Mouse (Mus musculus): ENCODE measurements around the gene Slc35e3.
"Not testable (repeated sequence)": the region's sequence is repeated elsewhere in the genome, so short reads cannot be mapped to it uniquely, and the experiment has no call there.

The Slc35e3 gene

DNA sequence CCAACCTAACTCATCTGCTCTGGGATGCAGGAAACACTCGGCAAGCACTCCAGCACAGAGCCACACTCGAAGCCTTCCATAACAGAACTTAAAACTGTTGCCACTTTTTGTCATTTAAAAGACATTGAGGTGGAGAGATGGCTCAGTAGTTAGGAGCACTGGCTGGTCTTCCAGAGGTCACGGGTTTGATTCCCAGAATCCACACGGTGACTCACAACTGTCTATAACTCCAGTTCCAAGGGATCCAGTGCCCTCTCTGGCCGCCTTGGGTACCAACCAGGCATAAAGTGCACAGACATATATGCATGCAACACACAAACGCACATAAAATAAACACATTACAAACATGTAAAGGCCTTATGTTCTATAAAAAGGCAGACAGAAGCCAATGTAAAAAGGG, 15.4 kb upstream of the Slc35e3 start:
- no peak for DNase-seq

DNA sequence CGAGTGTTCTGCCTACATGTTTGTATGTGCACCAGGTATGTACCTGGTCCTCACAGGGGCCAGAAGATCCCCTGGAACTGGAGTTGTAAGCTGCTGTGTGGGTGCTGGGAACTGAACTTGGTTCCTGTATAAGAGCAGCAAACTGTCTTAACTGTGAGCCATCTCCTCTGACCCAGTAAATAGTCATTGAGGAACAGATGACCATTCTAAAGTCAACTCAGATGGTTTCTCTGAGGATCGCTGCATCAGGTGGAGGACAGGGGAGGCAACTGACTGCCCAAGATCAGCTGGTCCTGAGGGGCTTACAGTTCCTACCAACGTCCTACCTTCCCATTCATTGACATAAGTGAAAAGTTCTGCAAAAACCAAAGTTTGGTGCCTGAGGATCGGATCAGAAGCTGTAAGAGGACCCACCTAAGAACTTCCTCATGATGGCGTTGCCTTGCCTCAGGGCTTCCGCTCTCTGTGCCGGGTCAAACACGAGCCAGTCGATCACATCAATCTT, 14.7 kb upstream of the Slc35e3 start:
- no peak for DNase-seq

DNA sequence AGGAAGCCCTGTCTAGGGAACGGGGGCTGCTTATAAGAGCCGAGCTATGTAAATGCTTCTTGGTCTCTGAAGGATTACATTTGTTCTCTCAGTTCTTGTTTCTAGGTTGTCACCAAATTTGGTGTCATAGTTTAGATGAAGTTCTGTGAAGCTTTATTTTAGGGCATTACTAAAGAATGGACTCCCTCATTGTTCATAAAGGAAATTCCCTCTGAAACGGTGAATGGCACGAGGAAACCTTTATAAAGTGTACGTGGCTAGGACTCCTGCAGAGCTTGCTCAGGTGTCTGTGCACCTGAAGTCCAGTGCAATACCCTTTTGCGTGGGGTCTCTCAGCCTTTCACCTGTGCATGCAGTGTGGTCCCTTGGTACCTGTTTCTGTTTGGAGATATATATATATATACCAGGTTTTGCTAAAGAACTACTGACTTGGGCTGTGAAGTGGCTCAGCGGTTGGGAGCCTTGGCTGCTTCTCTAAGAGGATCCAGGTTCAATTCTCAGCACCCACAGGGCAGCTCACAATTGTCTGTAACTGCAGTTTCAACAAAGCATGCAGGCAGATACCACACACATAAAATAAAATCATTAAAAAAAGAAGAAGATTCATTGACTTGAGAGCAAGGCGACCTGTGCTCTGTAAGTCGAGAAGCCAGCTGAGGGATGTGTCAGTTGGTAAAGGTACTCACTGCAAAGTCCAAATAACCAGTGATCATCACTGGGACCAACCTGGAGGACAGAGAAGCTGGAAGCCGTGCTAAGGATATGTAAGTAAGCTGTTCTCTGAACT, 13.9 kb upstream of the Slc35e3 start:
- no peak for DNase-seq

DNA sequence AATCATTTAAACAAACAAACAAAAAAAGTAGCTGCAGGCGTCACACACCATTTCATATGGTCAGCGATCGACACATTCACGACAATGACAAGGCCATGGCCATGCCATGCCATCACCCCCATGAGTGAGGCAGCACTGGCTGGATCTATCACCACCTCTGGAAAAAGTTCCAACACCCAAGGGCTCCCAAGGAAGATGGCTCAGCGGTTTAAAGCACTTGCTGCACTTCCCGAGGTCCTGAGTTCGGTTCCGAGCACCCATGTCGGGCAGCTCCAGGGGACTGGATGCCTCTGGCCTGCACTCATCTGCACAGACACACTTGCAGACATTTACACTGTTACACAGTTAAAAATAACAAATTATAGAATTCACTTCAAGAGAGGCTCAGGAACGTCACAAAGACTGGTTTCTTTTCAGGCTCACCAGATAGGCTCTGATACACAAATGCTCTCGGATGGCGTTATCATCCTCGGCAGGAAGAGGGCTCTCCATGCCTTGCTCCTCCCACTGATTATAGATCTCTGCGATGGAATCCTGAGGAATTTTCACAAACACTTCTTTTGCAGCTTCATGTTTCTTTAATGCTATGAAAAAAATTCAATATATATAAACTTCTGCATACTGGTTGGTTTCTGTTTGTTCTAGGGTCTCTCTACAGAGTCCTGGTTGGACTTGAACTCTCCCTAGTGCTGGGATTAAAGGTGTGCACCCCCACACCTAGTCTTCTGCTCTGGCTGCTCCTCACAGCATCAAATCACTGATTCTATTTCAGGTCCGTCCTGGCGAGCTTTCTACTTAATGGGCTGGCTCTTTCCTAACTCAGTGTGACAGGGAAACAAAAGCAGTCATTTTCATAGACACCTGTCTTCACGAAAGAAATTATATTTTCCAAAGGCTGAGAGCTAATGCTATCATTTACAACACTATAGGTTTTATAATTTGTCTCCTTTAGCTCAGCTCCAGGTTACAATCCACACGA, 12.9 kb upstream of the Slc35e3 start:
- DNase-seq = no peak

DNA sequence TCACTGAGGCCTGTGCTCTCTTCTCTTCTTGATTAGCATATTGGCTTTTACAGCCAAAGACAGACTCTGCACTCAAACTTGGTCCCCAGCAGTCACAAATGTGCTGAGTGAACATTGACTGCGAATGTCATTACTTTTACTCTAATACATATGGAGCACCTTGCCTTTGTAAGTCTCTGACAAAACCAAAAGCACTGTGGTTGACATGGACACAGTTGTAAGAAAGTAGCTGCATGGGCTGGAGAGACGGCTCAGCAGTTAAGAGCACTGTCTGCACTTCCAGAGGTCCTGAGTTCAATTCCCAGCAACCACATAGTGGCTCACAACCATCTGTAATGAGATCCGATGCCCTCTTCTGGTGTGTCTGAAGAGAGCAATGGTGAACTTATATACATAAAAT, 12.2 kb upstream of the Slc35e3 start:
- DNase-seq = not testable (repeated sequence)

DNA sequence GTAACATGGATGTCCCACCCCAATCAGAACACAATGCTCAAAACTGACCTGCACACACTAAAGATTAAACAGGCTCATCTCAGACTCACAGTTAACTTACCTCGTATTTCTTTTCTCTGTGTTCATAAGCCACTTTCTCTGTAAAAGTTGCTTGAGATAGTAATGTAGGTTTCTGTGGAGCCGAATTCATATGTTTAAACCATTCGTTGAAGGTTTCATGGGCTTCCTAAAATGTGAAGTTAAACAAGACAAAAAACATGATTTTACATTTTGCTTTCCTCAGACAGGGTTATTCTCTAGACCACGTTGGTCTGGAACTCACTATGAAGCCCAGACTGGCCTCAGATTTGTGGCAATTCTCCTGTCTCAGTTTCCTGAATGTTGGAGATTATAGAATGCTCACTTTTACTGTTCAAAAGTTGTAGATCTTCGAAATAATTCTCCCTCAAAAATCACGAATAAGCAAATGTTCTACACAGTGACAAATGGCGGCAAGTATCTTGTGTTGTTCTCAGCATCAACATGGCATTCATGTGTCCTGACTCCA, 11.7 kb upstream of the Slc35e3 start:
- no peak for DNase-seq

DNA sequence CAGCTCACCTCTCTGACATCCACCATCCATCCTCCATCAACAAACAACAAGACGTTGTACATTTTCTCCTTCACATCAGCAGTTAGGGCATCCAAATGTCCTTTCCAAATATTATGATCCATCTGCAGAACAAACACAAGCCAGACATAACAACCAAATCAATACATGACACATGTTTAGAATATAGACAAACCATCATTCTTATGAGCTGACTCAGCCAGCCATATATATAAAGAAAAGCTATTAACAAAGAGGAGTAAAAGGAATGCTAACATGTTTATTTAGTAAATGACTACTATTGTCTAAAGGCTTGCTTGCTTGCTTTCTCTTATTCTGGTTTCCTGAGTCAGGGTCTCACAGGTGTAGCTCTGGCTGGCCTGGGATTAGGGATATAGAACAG, 11.1 kb upstream of the Slc35e3 start:
- no peak for DNase-seq

DNA sequence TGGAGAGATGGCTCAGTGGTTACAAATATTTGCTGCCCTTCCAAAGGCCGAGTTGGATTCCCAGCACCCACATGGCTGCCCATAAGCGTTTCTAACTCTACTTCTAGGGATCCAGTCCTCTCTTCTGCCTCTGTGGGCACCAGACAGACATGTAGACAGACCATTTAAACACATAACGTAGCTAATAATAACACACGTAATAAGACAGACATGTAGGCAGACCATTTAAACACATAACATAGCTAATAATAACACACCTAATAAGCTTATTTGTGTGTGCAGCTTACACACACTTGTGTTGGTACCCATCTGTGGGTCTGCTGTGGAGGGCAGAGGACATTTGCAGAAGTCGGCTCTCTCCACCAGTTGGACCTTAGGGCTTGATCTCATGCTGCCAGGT, 10.6 kb upstream of the Slc35e3 start:
- DNase-seq = no peak

DNA sequence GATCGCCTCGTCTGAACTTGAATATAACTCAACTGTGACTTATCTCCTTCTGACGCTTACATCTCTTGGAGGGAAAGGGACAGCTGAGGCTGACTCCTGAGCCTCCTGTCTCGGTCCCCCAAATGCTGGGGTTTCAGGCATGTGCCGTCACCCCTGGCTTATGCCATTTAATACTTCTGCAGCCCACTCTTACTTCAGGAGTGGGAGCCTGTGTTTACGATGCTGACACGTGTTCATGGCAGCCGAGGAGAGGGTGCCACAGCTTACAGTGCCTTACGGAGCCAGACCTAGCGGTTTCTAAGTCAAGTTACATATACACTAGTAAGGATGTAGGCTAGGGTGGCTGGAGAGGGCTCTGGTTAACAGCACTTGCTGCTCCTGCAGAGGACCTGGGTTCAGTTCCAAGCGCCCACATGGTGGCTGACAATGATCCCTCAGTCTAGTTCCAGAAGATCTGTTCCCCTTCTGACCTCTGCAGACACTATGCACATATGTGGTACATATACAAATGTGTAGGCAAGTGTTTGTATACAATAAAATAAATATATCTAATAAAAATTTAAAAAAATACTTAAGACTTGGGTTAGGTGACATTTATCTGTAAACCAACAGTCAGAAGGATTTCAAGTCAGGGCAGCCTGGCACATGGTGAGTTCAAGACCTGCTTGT, 9.8 kb upstream of the Slc35e3 start:
- no peak for DNase-seq

DNA sequence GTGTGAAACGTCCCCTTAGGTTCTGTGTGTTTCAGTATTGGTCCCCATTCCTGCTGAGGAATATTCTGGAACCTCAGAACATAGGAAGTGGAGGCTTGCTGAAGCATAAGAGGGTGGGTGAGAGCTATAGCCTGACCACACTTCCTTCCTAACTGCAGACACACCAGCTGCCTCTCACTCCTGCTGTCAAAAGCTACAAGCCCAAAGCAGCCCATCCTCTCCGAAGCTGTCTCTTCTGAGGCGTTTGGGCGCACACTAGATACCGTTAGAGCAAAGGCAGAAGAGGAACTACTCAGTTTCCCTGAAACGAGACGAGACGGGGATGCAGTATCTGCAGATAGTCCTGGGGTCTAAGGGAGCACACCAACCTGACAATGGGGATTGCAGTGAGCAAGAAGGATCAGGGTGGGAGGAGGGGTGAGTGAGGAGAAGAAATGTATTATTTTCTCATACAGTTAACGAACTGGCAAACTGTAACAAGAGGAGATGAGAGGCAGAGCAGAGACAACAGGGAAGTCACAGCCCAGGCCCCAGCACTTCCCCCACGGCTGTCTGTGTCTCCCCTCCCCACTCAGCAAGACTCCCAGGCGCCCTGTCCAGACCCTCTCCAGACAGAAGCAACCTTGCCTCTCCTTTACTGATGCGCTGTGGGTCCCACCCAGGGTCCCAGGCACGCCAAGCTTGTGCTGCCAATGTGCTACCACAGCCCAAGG, 9.1 kb upstream of the Slc35e3 start:
- DNase-seq = no peak

DNA sequence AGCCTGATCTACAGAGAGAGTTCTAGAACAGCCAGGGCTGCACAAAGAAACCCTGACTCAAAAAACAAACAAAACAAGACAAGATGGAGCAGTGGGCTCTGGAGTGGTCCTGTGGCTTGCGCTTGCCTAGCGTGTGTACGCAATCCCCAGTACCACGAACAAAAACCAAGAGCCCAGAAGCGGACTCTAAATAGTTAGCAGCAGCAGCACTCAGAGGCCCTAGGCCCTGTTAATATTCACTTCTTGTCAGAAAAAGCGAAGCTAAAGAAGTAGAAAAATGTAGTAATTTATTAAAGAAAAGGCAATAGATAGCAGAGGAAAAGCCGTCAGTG, 8.4 kb upstream of the Slc35e3 start:
- DNase-seq = no peak

DNA sequence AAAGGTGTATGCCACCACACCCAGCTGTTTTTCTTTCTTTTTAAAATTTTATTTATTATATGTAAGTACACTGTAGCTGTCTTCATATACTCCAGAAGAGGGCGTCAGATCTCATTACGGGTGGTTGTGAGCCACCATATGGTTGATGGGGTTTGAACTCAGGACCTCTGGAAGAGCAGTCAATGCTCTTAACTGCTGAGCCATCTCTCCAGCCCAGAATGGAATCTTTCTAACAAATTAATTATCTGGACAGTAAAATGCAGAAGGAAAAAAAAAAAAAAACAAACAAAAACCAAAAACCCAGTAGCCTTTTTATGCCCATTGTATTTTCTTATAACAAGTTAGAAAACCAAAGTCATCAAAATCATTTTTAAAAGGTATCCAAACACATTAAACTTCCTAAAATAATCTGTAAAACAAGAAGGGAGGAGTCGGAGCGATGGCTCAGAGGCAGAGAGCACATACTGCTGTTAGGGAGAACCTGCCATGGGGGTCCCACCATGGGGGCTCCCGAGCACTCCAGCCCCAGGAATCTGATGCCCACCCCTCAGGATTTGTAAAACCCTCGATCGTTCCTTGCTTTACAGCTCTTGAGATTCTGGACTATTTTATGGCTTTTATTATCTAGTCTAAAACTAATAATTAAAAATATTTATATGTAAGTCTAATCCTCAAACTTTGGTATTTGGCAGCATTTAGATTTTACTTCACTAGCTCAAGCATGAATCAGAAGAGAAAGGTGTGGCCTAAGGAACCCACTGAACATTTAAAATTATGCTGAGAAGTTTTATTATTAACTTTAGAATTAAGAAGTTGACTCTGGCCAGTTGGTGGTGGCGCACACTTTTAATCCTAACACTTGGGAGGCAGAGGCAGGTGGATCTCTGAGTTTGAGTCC, 7.8 kb upstream of the Slc35e3 start:
- no peak for DNase-seq

DNA sequence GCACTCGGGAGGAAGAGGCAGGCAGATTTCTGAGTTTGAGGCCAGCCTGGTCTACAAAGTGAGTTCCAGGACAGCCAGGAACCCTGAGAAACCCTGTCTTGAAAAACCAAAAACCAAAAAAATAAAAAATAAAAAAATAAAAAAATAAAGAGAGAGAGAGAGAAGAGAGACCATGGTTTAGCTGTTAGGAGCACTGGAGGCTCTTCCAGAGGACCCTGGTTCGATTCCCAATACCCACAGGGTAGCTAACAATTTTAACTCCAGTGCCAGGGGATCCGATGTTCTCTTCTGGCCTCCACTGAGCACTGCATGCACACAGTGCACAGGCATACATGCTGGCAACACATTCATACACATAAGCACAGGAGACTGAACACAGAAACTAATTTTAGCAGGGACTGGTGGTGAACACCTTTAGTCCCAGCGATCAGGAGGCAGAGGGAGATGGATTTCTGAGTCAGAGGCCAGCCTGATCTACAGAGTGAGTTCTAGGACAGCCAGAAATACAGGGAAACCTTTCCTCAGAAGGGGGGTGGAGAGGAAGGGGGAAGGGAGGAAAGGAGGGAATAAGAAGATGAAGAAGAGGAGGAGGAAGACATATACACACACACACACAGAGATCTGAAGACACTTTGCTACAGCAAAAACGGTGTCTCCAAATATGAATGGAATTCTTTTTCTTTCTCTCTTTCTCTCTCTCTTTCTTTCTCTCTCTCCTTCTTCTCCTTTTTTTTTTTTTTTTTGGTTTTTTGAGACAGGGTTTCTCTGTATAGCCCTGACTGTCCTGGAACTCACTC, 6.9 kb upstream of the Slc35e3 start:
- no peak for DNase-seq

DNA sequence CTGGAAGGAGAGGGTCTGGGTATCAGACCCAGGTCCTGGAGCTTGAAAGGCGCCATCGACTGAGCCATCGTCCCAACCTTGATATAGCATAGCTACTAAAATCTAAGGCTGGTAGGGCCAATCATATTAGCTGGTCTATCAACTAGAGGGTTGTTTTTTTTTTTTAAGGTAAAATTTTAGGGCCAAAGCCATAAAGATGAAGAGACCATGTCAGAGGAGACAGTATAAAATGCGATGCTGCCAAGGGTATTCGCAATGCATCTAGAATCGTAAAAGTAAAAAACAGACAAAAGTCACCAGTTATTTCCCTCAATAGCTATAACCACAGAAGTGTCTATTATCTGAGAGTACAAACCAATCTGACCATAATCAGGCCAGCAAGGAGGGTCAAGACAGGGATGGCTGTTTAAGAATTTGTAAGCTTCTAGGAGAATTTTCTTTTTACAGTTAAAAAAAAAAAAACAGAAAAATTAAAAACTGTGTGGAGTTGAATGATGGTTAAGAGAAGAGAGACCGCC, 6.2 kb upstream of the Slc35e3 start:
- no peak for DNase-seq

DNA sequence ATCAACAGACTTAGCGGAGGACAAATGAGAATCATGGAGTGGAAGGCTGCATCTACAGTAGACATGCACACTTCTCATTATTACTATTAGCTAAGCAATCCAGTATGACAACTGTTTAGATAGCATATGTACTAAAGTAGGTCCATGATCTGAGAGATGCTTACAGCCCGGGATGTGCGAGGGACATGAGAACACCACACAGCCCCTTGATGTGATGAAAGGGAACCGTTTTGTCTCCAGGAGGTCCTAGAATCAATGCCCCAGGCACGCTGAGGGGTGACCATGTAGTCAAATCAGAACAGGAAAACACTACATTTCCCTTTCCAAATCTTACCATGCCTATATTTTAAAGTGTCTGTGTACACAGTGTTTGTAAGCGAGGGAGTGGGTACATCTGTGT, 5.6 kb upstream of the Slc35e3 start:
- no peak for DNase-seq

DNA sequence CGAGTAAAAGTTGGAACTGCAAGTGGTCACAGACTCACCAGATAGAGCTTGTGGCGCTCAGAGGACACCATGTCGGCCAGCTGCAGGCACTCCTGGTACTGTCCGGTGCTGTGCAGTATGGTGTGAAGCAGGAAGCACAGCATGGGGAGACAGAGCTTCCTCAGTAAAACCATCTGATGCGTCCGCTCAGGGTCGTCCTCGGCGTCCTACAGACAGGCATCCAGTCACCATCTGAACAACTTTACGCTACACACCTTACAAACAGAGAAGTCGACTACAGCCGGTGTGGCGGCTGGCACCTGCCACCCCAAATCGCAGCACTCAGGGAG, 5.1 kb upstream of the Slc35e3 start:
- DNase-seq = no peak

DNA sequence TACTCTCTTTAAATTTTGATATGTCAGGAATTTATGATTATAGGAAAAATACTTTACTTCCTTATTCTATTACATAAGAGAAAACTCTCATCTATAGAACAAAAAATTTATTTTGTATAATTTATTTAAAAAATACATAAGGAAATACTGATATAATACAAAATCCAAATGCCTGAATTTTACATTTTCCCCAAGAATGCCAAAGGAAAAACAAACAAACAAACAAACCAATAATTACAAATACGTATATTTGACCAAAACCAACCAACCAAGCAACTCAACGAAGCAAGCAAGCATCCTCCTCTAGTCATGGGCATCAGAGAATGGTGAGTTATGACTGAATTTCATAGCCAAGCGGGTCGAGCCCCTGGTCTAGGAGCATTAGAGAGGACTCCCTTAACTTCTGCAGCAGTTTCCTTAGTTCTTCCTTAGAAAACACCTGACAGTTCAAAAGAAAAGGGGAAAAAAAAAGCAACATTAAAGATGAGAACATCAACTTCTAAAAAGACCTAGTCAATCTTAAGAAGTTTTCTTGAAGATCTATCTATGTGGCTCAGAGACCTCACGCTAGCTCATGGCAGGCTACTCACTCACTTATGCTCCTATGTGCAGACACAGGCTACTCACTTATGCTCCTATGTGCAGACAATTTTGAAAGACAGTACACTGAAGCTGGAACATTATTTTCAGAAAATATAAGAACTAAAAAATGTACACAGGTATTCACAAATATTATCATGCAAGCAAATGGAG, 4.5 kb upstream of the Slc35e3 start:
- DNase-seq = no peak

DNA sequence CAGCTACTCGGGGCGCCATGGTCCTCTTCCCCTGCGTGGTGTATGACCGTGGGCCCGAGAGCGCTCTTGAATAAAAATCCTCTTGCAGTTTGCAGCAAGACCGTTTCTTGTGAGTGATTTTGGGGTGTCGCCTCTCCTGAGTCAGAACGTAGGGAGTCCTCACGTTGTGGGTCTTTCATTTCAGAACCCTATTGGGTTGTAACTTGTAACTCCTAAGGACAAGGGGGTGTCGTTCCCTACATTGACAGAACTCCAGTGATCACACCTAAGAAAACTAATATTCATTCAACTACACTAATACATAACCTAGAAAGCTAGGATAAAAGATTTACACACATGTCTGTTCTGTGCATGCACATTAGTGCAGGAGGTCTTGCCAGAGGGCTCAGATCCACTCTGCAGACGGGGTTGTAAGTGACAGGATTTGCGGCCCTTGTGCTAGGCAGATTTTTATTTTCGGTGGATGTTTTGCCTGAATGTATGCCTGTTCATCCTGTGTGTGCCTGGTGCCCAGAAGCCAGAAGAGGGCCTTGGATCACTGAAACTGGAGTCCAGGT, 3.7 kb upstream of the Slc35e3 start:
- DNase-seq = no peak

DNA sequence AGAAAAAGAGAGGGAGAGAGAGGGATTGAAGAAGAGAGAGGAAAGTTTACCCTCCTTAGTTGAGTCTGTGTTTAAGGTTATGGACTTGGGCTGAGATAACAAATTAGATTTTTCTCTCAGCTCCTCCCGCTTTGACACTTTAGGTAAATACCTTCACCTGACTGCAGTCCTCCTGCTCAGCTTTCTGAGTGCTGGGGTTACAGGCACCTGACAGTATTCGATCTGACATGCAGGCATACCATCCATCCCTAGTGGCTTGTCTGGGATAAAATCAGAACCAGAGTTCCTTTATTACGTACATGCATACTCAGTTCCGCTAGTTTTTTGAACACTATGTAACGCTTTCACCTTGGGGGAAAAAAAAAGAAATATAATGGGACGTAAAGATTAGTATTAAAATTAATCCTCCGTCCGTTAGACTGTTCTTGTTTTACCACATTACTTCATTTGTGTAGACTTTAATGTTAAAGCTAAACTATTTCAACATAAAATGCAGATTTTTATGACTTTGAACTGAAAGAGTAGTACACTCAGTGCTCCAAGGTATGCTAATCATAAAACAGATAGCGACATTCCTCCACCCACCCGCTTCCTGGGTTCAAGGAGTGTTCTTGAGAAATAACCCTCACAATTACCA, 3.0 kb upstream of the Slc35e3 start:
- no peak for DNase-seq

All from kidney, postnatal 14 days (tissue).